28 mouse cellular contexts compared by ENCODE assay signal in the genomic region with DNA sequence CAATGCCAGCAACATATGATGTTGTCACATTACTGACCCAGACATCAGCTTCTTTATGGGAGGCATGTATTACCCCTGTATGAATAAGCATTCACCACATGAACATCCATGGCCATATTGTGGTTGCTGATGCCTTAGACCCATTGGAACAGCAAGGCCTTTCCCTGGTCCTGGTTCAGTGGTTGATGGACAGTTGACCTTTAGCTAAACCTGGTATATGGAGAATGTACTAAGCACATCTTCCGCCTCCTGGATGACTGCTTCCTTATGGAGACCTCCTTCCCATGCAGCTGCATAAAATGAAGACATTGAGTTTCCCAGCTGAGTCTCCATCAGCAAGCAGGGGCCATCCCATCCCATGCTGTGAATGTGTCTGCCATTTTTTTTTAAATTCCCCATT.
"Had no signal": no experiment of that assay in that cellular context is flagged by ENCODE, and none has a peak within 500 bp of the region (broad histone marks: within the 10 kb centered on the region; RNA-seq: fewer than 3 reads in every experiment).

No protein-coding gene starts in this region.

- DNase-seq: left cerebral cortex, postnatal 4 days; liver; liver, embryonic 13.5 days; liver, postnatal 0 days; lung, adult 18-20 months; lung, adult 2 months; lung, embryonic 14.5 days; lung, postnatal 10 days; lung, postnatal 14 days; lung, postnatal 36 days; lung, postnatal 4 days; midbrain, embryonic 14.5 days had no signal

- H3K9me3 ChIP-seq: limb, embryonic 10.5 days; limb, embryonic 12.5 days; limb, embryonic 13.5 days; limb, embryonic 15.5 days; liver, embryonic 12.5 days; liver, embryonic 13.5 days; liver, embryonic 15.5 days; lung, embryonic 15.5 days; midbrain, embryonic 10.5 days; midbrain, embryonic 12.5 days; midbrain, embryonic 13.5 days; midbrain, embryonic 15.5 days; neural tube, embryonic 12.5 days had no signal

- H3K27me3 ChIP-seq: limb, embryonic 12.5 days; limb, embryonic 13.5 days; limb, embryonic 15.5 days; liver, embryonic 12.5 days; liver, embryonic 13.5 days; liver, embryonic 15.5 days; lung, embryonic 15.5 days; midbrain, embryonic 12.5 days; midbrain, embryonic 13.5 days; midbrain, embryonic 15.5 days; neural tube, embryonic 12.5 days had no signal

- H3K4me1 ChIP-seq: limb, embryonic 10.5 days; limb, embryonic 12.5 days; limb, embryonic 13.5 days; limb, embryonic 15.5 days; liver, embryonic 12.5 days; liver, embryonic 13.5 days; liver, embryonic 15.5 days; lung, embryonic 15.5 days; midbrain, embryonic 10.5 days; midbrain, embryonic 12.5 days; midbrain, embryonic 13.5 days; midbrain, embryonic 15.5 days; neural tube, embryonic 12.5 days had no signal

- H3K4me3 ChIP-seq: left cerebral cortex, adult 2 months; limb, embryonic 10.5 days; limb, embryonic 12.5 days; limb, embryonic 13.5 days; limb, embryonic 15.5 days; liver, embryonic 12.5 days; liver, embryonic 13.5 days; liver, embryonic 15.5 days; lung, embryonic 15.5 days; midbrain, embryonic 10.5 days; midbrain, embryonic 12.5 days; midbrain, embryonic 13.5 days; midbrain, embryonic 15.5 days; myocyte; neural tube, embryonic 12.5 days had no signal

- ATAC-seq: liver, embryonic 12.5 days; liver, postnatal 0 days; lung, postnatal 0 days; midbrain, embryonic 13.5 days; midbrain, embryonic 15.5 days; midbrain, embryonic 16.5 days had no signal

- H3K36me3 ChIP-seq: limb, embryonic 10.5 days; limb, embryonic 12.5 days; limb, embryonic 13.5 days; limb, embryonic 15.5 days; liver, embryonic 12.5 days; liver, embryonic 13.5 days; liver, embryonic 15.5 days; lung, embryonic 15.5 days; midbrain, embryonic 10.5 days; midbrain, embryonic 12.5 days; midbrain, embryonic 13.5 days; midbrain, embryonic 15.5 days; neural tube, embryonic 12.5 days had no signal
